Mouse (Mus musculus) liver, postnatal 0 days (tissue): ENCODE measurements at regions not wholly inside any gene's neighbourhood (a gene's known extent, or its start where the extent isn't known, plus 50 kb on each side); places are given as distances from the start of the nearest gene placed in this dataset.

ENCODE experiments used
- ATAC-seq: fragments of 200-750 bp; cut with Nextera tagmentation; 2 replicates; pipeline ENCODE4 v1.8.0; 2017; ENCODE audit warnings: mild to moderate bottlenecking, moderate library complexity
- DNase-seq: peaks from one replicate; pipeline ENCODE4 v3.0.0-alpha.2; 2016
- H3K27ac ChIP-seq: fragments of 300-500 bp; sonication (generic); 2 replicates; pipeline ENCODE4 v1.5.1; 2014; ENCODE audit warnings: antibody characterized with exemption, moderate library complexity, mild to moderate bottlenecking, low read depth
- H3K27me3 ChIP-seq: fragments of 300-500 bp; sonication (generic); 2 replicates; pipeline ENCODE4 v1.6.1; 2014; ENCODE audit warnings: low read length, control low read depth, mixed read lengths; ENCODE audit not compliant: insufficient read depth
- H3K36me3 ChIP-seq: fragments of 300-500 bp; sonication (generic); replicated peaks from 2 replicates; pipeline ENCODE4 v1.6.1; 2014; ENCODE audit warnings: mild to moderate bottlenecking, control low read depth, low read length, moderate library complexity, mixed read lengths; ENCODE audit not compliant: insufficient read depth
- H3K4me1 ChIP-seq: fragments of 300-500 bp; sonication (generic); 2 replicates; pipeline ENCODE4 v1.6.1; 2014; ENCODE audit warnings: antibody characterized with exemption, mild to moderate bottlenecking, control low read depth; ENCODE audit not compliant: insufficient read depth
- H3K4me2 ChIP-seq: fragments of 300-500 bp; sonication (generic); 2 replicates; pipeline ENCODE4 v1.6.1; 2014; ENCODE audit warnings: low read depth, mild to moderate bottlenecking, low read length, moderate library complexity, mixed read lengths
- H3K4me3 ChIP-seq: fragments of 300-500 bp; sonication (generic); 2 replicates; pipeline ENCODE4 v1.5.1; 2014; ENCODE audit warnings: low read depth, low read length
- H3K9ac ChIP-seq: fragments of 300-500 bp; sonication (generic); replicated peaks from 2 replicates; pipeline ENCODE4 v1.6.1; 2014; ENCODE audit warnings: mild to moderate bottlenecking, moderate library complexity
- H3K9me3 ChIP-seq: fragments of 300-500 bp; sonication (generic); 2 replicates; pipeline ENCODE4 v1.6.1; 2016; ENCODE audit warnings: mild to moderate bottlenecking, control low read depth, low read length, mixed read lengths
- EP300 ChIP-seq: IDR thresholded peaks from 2 replicates; pipeline ENCODE4 v1.6.1; 2016; ENCODE audit warnings: antibody characterized with exemption, low read depth, mild to moderate bottlenecking
- WGBS: fragments of 180-500 bp; shearing (Covaris S2); extraction: QIAGEN DNeasy Blood & Tissue Kit; methylation state at CpG from one replicate; pipeline ENCODE4 v1.1.7; 2014; ENCODE audit not compliant: insufficient replicate concordance; 5-methylcytosine and 5-hydroxymethylcytosine counted together

- no peak overlapping the region for H3K27ac ChIP-seq
- no peaks in the 10 kb centered on the region for H3K36me3 ChIP-seq
- H3K9me3 ChIP-seq, result no peaks in the 10 kb centered on the region
- no peak for TF ChIP-seq EP300
- H3K9ac ChIP-seq, result no peak overlapping the region
- ATAC-seq, result no peak
- 73% methylated on average over 5 of the region's 5 CpGs for WGBS
- H3K4me1 ChIP-seq, result no peaks in the 10 kb centered on the region
- no peak overlapping the region for H3K4me2 ChIP-seq
- H3K27me3 ChIP-seq, result no peaks in the 10 kb centered on the region
- H3K4me3 ChIP-seq, result no peak overlapping the region
- DNase-seq, result no peak
These were observed 191.2 kb upstream of the Amigo2 start for GRCm38 (mm10) chr15:97438235-97438760.
